Mouse (Mus musculus) intestine, embryonic 16.5 days (tissue): ENCODE measurements around the gene Sorcs2. TPM values are rescaled to one million over a fixed set of nuclear protein-coding genes. Genes with fewer than 3 reads are reported as not detected.
A peak's percentile ranks its signal among the peaks of the same experiment; 100 is the strongest.

Experiments used
- ATAC-seq: fragments of 200-750 bp; cut with Nextera tagmentation; 2 replicates; pipeline ENCODE4 v1.8.0; 2017; ENCODE audit warnings: moderate TSS enrichment, moderate library complexity
- H3K27ac ChIP-seq: fragments of 300-500 bp; sonication (generic); 2 replicates; pipeline ENCODE4 v1.5.1; 2014; ENCODE audit warnings: mild to moderate bottlenecking, low read length
- H3K27me3 ChIP-seq: fragments of 300-500 bp; sonication (generic); replicated peaks from 2 replicates; pipeline ENCODE4 v1.6.1; 2014; ENCODE audit warnings: low read length, control low read depth, mixed read lengths; ENCODE audit not compliant: control insufficient read depth, insufficient read depth
- H3K36me3 ChIP-seq: fragments of 300-500 bp; sonication (generic); 2 replicates; pipeline ENCODE4 v1.6.1; 2014; ENCODE audit warnings: low read length, control low read depth; ENCODE audit not compliant: control insufficient read depth, insufficient read depth
- H3K4me1 ChIP-seq: fragments of 300-500 bp; sonication (generic); 2 replicates; pipeline ENCODE4 v1.6.1; 2014; ENCODE audit warnings: low read length, control low read depth, mixed read lengths; ENCODE audit not compliant: control insufficient read depth, insufficient read depth
- H3K4me2 ChIP-seq: fragments of 300-500 bp; sonication (generic); 2 replicates; pipeline ENCODE4 v1.6.1; 2014; ENCODE audit warnings: low read depth, low read length, control low read depth
- H3K4me3 ChIP-seq: fragments of 300-500 bp; sonication (generic); 2 replicates; pipeline ENCODE4 v1.5.1; 2014; ENCODE audit warnings: mild to moderate bottlenecking, low read length
- H3K9ac ChIP-seq: fragments of 300-500 bp; sonication (generic); 2 replicates; pipeline ENCODE4 v1.6.1; 2014; ENCODE audit warnings: low read depth, low read length
- H3K9me3 ChIP-seq: fragments of 300-500 bp; sonication (generic); 2 replicates; pipeline ENCODE4 v1.6.1; 2016; ENCODE audit warnings: low read length, control low read depth; ENCODE audit not compliant: control insufficient read depth
- WGBS: fragments of 180-500 bp; shearing (Covaris S2); extraction: QIAGEN DNeasy Blood & Tissue Kit; methylation state at CpG from one replicate; pipeline ENCODE4 v1.1.7; 2014; 5-methylcytosine and 5-hydroxymethylcytosine counted together
- polyA plus RNA-seq: library from polyadenylated mRNA; unstranded; fragments of >200 nt; fragmentation: Nextera tagmentation; extraction: Ambion mirVana; gene quantifications from 2 replicates; pipeline ENCODE4 v1.2.1, GENCODE M21; 2015

Gene Sorcs2
- polyA plus RNA-seq, 1 experiment from 2014 or later, result 8.3 TPM

GRCm38 (mm10) chr5:36103483-36103882, 294.5 kb downstream of the Sorcs2 start:
- H3K9me3 ChIP-seq, result no peaks in the 10 kb centered on the region
- WGBS, result 87% methylated on average over 2 of the region's 2 CpGs
- H3K36me3 ChIP-seq, result no peaks in the 10 kb centered on the region
- H3K4me2 ChIP-seq, result no peak overlapping the region
- H3K27ac ChIP-seq, result no peak overlapping the region
- ATAC-seq, result no peak
- H3K4me1 ChIP-seq, result peaks cover 6% of the 10 kb centered on the region
- no peaks in the 10 kb centered on the region for H3K27me3 ChIP-seq
- H3K9ac ChIP-seq, result no peak overlapping the region
- H3K4me3 ChIP-seq, result no peak overlapping the region

GRCm38 (mm10) chr5:36101129-36101528, 296.8 kb downstream of the Sorcs2 start:
- Histone ChIP-seq H3K4me2 (no peak overlapping the region), H3K36me3 (no peaks in the 10 kb centered on the region), H3K4me3 (no peak overlapping the region), H3K27me3 (no peaks in the 10 kb centered on the region), H3K9ac (no peak overlapping the region), H3K9me3 (no peaks in the 10 kb centered on the region), H3K4me1 (peaks cover 6% of the 10 kb centered on the region), H3K27ac (no peak overlapping the region)
- 39% methylated on average over 10 of the region's 10 CpGs for WGBS
- ATAC-seq, result no peak

GRCm38 (mm10) chr5:36100488-36100887, 297.5 kb downstream of the Sorcs2 start:
- Histone ChIP-seq H3K36me3 (no peaks in the 10 kb centered on the region), H3K4me3 (no peak overlapping the region), H3K4me2 (no peak overlapping the region), H3K4me1 (peaks cover 6% of the 10 kb centered on the region), H3K9ac (no peak overlapping the region), H3K27ac (no peak overlapping the region), H3K9me3 (no peaks in the 10 kb centered on the region), H3K27me3 (no peaks in the 10 kb centered on the region)
- no peak for ATAC-seq
- WGBS, result 55% methylated on average over 3 of the region's 3 CpGs

DNA sequence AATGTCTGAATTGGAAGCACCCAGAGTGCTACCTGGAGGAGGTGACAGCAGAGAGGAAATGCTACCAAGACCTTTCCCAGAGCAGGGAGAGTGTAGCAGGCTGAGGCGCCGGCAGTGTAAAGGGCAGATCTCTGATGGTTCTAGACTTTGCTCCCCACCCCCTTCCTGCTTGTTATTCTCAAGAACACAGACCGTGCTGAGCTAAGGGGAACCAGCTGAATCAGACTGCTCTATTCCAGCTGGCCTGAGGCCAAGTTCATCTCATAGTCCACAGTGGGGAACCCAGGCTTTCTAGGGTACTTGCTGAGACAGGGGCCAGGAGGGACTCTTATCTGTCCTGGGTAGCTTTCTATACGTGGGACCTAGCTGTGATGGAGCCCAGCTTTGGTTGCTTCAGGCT, 298.3 kb downstream of the Sorcs2 start:
- Histone ChIP-seq H3K4me3 (no peak overlapping the region), H3K27ac (no peak overlapping the region), H3K4me1 (peaks cover 6% of the 10 kb centered on the region), H3K27me3 (no peaks in the 10 kb centered on the region), H3K9me3 (no peaks in the 10 kb centered on the region), H3K9ac (no peak overlapping the region), H3K36me3 (no peaks in the 10 kb centered on the region), H3K4me2 (no peak overlapping the region)
- 46% methylated on average over 4 of the region's 4 CpGs for WGBS
- ATAC-seq, result peak; percentile 70

DNA sequence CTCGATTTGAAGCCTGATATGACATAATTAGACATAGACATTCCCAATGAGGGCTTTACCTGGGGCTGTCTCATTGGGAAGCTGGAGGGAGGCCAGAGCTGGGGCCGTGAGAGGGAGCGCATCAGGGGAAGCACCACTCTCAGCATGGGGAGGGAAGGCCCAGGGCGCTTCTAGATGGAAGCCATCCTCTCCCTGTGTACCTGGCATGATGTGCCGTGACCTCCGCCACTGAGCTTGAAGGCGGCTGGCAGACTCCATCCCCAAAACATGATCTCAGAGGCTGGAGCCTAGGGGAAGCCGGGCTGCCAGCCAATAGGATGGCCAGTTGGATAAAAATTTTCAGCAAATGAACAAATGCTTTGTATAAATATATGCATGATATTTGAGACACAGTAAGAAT, 301.9 kb downstream of the Sorcs2 start:
- WGBS, result 84% methylated on average over 8 of the region's 8 CpGs
- Histone ChIP-seq H3K4me3 (no peak overlapping the region), H3K27me3 (no peaks in the 10 kb centered on the region), H3K4me2 (no peak overlapping the region), H3K4me1 (peaks cover 6% of the 10 kb centered on the region), H3K36me3 (no peaks in the 10 kb centered on the region), H3K27ac (no peak overlapping the region), H3K9me3 (no peaks in the 10 kb centered on the region), H3K9ac (no peak overlapping the region)
- no peak for ATAC-seq

- Histone ChIP-seq H3K4me3 (no peak overlapping the region), H3K9me3 (no peaks in the 10 kb centered on the region), H3K27me3 (no peaks in the 10 kb centered on the region), H3K9ac (no peak overlapping the region), H3K27ac (no peak overlapping the region), H3K4me2 (no peak overlapping the region), H3K36me3 (no peaks in the 10 kb centered on the region), H3K4me1 (no peaks in the 10 kb centered on the region)
- ATAC-seq, result no peak
- 72% methylated on average over 7 of the region's 7 CpGs for WGBS
Observed at GRCm38 (mm10) chr5:36090036-36090435, 307.9 kb downstream of the Sorcs2 start.

DNA sequence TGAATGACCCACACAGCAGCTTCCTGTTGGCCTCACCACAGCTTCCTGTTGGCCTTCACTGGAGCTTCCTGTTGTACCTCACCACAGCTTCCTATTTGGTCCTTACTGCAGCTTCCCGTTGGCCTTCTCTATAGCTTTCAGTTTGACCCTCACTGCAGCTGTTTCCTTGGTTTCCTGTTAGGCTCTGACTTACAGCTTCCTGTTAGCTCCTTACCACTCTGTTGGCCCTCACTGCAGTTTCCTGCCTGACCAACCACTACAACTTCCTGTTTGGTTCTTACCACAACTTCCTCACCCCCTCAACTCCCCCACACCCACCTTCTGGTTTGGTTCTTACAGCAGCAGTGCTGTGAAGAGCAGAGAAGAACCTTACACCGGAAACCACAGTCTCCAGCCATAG, 308.7 kb downstream of the Sorcs2 start:
- H3K36me3 ChIP-seq, result no peaks in the 10 kb centered on the region
- H3K9ac ChIP-seq, result no peak overlapping the region
- no peak overlapping the region for H3K4me2 ChIP-seq
- H3K27me3 ChIP-seq, result no peaks in the 10 kb centered on the region
- H3K4me1 ChIP-seq, result no peaks in the 10 kb centered on the region
- no peaks in the 10 kb centered on the region for H3K9me3 ChIP-seq
- H3K27ac ChIP-seq, result 0 out of 2 replicates have a peak overlapping the region, but pooled peaks have one; percentile 33
- ATAC-seq, result no peak
- H3K4me3 ChIP-seq, result no peak overlapping the region
- 75% methylated on average over 2 of the region's 2 CpGs for WGBS

GRCm38 (mm10) chr5:36086931-36087330, 311.0 kb downstream of the Sorcs2 start:
- H3K4me1 ChIP-seq, result no peaks in the 10 kb centered on the region
- H3K9ac ChIP-seq, result no peak overlapping the region
- no peaks in the 10 kb centered on the region for H3K9me3 ChIP-seq
- H3K36me3 ChIP-seq, result no peaks in the 10 kb centered on the region
- H3K4me3 ChIP-seq, result no peak overlapping the region
- H3K4me2 ChIP-seq, result no peak overlapping the region
- ATAC-seq, result no peak
- no peaks in the 10 kb centered on the region for H3K27me3 ChIP-seq
- 89% methylated on average over 5 of the region's 5 CpGs for WGBS
- H3K27ac ChIP-seq, result no peak overlapping the region

DNA sequence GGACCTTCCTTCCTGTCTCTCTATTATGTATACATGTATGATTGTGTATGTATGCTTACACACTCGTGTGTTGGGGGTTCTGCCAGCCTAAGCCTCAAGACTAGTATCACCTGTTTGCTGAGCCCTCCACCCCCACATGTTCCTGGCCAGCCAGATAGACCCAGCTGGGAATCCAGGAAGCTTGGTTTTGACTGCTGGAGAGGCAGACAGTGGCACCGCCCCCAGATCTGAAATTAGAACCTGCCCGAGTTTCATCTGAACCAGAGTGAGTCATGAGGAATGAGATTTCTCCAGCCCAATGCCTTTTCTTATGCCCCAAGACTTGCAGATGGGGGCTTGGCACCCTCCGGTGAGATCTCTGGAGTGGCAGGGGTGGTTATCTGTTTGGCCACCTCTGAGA, 312.3 kb downstream of the Sorcs2 start:
- Histone ChIP-seq H3K4me1 (no peaks in the 10 kb centered on the region), H3K36me3 (no peaks in the 10 kb centered on the region), H3K9me3 (no peaks in the 10 kb centered on the region), H3K4me2 (no peak overlapping the region), H3K9ac (no peak overlapping the region), H3K27me3 (no peaks in the 10 kb centered on the region), H3K4me3 (no peak overlapping the region), H3K27ac (no peak overlapping the region)
- ATAC-seq, result no peak
- 61% methylated on average over 4 of the region's 4 CpGs for WGBS

GRCm38 (mm10) chr5:36083869-36084565, 313.9 kb downstream of the Sorcs2 start:
- no peaks in the 10 kb centered on the region for H3K4me1 ChIP-seq
- no peak overlapping the region for H3K4me3 ChIP-seq
- no peak overlapping the region for H3K9ac ChIP-seq
- no peak overlapping the region for H3K4me2 ChIP-seq
- H3K9me3 ChIP-seq, result no peaks in the 10 kb centered on the region
- no peak for ATAC-seq
- H3K36me3 ChIP-seq, result no peaks in the 10 kb centered on the region
- WGBS, result 77% methylated on average over 9 of the region's 9 CpGs
- no peaks in the 10 kb centered on the region for H3K27me3 ChIP-seq
- H3K27ac ChIP-seq, result no peak overlapping the region
